Mouse (Mus musculus) macrophage (primary cell): ENCODE measurements around the gene Ankrd10. TPM values are rescaled to one million over a fixed set of nuclear protein-coding genes. Genes with fewer than 3 reads are reported as not detected.

Source experiments
- H3K27ac ChIP-seq: fragments of 350-480 bp; formaldehyde crosslinking; 2 replicates; pipeline ENCODE4 v1.9.0; 2021
- H3K36me3 ChIP-seq: fragments of 350-480 bp; formaldehyde crosslinking; 2 replicates; pipeline ENCODE4 v1.9.0; 2021; ENCODE audit errors: inconsistent target
- H3K4me3 ChIP-seq: fragments of 350-480 bp; formaldehyde crosslinking; 2 replicates; pipeline ENCODE4 v1.9.0; 2021; ENCODE audit errors: inconsistent target
- H3K79me2 ChIP-seq: fragments of 350-480 bp; formaldehyde crosslinking; 2 replicates; pipeline ENCODE4 v1.9.0; 2021; ENCODE audit errors: inconsistent target
- WGBS: methylation state at CpG from one replicate; pipeline ENCODE4 v1.1.7; 2026; ENCODE audit warnings: inconsistent platforms; ENCODE audit not compliant: missing documents; 5-methylcytosine and 5-hydroxymethylcytosine counted together
- polyA plus RNA-seq: library from polyadenylated mRNA; stranded (reverse); fragments of 250-400 nt; gene quantifications from 3 replicates; pipeline ENCODE4 v1.2.4, GENCODE M21; 2018; ENCODE audit warnings: inconsistent platforms

Ankrd10 gene
- polyA plus RNA-seq, 1 experiment from 2014 or later = 4.2 TPM

DNA sequence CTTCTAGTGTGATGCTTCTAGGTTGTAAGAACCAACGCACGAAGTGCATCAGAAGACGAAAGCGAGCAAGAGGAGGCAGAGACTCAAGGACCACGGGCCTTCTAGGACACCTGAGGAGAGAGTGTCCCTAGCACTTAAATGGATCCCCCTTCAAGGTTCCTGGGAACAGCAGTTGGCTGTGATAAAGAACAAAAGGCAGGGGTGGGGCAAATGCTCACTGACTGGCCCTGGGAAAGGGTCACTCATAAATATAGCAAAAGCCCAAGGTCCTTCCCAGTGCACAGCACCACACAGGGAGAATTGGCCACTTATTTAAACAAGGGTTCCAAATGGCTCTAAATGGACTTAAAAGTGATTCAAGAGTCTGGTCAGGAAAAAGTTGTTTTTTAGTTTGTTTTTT, 6.4 kb downstream of the Ankrd10 start:
- Histone ChIP-seq H3K79me2 (peaks cover 59% of the 10 kb centered on the region), H3K27ac (no peak overlapping the region), H3K36me3 (peaks cover 32% of the 10 kb centered on the region; the same call in 1 of the 2 replicates), H3K4me3 (no peak overlapping the region)
- 93% methylated on average over 5 of the region's 5 CpGs for WGBS

- no peak overlapping the region for H3K27ac ChIP-seq
- H3K36me3 ChIP-seq = peaks cover 32% of the 10 kb centered on the region; the same call in 1 of the 2 replicates
- H3K4me3 ChIP-seq = no peak overlapping the region
- H3K79me2 ChIP-seq = peaks cover 53% of the 10 kb centered on the region
- WGBS = 90% methylated on average over 7 of the region's 7 CpGs
Measured at GRCm38 (mm10) chr8:11628506-11629132, 6.9 kb downstream of the Ankrd10 start.

DNA sequence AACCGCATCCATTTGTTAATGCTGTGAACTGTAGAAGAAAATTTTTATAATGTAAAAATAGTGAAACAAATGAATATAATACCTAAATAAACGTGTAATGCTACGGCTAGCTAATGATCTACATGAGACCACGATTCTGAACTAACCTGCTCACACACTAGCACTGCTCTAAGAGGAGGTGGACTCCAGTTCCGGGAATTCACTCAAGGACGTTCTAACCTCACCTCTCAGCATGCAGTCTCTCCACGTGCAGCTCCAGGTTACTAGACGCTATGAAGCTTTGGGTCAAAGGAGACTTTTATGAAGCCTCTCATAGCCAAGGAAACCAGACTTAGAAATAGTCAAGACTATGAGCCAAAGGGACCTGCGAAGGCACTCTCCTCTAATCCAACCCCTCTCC, 7.8 kb downstream of the Ankrd10 start:
- Histone ChIP-seq H3K79me2 (peaks cover 44% of the 10 kb centered on the region), H3K36me3 (peaks cover 32% of the 10 kb centered on the region; the same call in 1 of the 2 replicates), H3K4me3 (no peak overlapping the region), H3K27ac (no peak overlapping the region)
- 95% methylated on average over 9 of the region's 9 CpGs for WGBS

DNA sequence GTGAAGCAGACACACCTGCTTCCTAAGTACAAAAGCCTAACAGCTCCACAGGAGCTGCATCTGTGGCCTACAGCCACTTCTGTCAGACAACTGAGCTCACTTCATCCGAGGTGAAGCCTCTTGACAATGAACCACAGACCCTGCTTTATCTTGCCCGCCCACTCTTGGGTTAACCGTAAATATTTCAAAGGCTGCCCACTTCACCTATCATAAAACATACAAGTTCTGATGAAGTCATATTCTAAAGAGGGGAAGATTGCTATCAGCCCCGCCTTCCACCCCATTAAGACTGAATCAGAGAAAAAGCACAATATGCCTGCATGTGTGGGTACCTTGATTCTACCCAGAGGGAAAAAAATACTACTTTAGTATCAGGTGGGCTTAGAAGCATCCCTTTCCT, 10.5 kb downstream of the Ankrd10 start:
- WGBS = 90% methylated on average over 4 of the region's 4 CpGs
- H3K36me3 ChIP-seq = peaks cover 36% of the 10 kb centered on the region; the same call in 1 of the 2 replicates
- H3K79me2 ChIP-seq = peaks cover 18% of the 10 kb centered on the region
- H3K27ac ChIP-seq = no peak overlapping the region
- no peak overlapping the region for H3K4me3 ChIP-seq

DNA sequence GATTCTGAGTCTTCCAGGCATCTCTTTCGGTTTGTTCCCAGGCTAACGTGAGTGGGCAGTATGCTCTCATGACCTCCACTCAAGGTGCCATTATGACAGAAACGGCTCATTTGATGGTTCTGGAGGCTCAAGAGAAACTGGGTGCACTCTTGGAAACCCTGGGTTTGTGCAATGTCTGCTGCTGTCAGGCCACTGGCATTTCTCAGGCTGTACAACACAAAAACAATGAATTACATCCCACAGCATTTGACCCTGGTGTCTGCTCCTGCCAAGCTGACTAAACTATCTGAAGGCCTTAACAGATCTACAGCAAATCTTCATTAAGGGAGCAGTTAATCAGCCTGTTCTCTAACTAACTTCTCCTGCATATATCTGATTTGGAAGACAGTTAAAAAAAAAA, 16.5 kb downstream of the Ankrd10 start:
- no peaks in the 10 kb centered on the region for H3K79me2 ChIP-seq
- WGBS = 91% methylated on average over 3 of the region's 3 CpGs
- peaks cover 53% of the 10 kb centered on the region for H3K36me3 ChIP-seq

DNA sequence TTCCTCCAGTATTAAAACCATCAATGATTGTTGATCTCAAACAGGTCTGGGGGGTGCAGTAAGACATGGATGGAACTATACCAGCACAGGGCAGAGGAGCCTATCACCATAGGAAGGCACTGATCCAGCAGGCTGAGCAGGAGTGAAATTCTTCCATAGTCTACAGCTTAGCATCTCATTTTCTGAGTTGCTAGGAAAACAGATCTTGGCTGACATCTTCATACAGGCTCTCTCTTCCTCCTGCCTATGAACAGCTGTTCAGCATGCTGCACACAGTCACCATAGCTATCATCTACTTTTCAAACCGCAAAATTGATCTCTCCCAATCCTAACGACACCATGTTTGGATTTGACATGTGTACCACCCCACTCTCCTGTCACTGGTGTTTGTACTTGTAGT, 17.5 kb downstream of the Ankrd10 start:
- H3K36me3 ChIP-seq = peaks cover 59% of the 10 kb centered on the region
- no peak overlapping the region for H3K4me3 ChIP-seq
- WGBS = 89% methylated on average over 2 of the region's 2 CpGs
- H3K79me2 ChIP-seq = no peaks in the 10 kb centered on the region
- H3K27ac ChIP-seq = no peak overlapping the region

More for the DNA sequence above, 16.5 kb downstream of the Ankrd10 start:
- Histone ChIP-seq H3K4me3 (no peak overlapping the region), H3K27ac (no peak overlapping the region)

DNA sequence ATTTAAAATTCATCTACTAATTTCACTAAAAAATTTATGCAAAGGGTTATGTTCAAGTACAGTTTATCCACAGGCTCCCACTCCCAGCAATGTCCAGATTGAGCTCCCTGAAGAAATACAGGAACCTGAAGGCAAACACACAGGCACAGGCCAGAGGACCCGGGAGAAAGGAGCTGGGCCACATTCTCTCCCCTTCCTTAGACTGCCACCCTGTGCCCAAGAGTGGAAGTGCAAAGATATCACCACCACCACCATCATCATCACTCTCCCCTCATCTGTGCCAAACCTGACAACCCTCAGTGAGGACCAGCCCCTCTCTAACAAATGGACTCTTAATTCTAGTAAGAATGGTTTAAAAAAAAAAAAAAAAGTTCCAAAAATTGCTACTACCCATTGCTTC, 19.3 kb downstream of the Ankrd10 start:
- Histone ChIP-seq H3K36me3 (peaks cover 73% of the 10 kb centered on the region), H3K27ac (no peak overlapping the region), H3K79me2 (no peaks in the 10 kb centered on the region), H3K4me3 (no peak overlapping the region)
- WGBS = 13% methylated on average over 1 of the region's 1 CpGs

DNA sequence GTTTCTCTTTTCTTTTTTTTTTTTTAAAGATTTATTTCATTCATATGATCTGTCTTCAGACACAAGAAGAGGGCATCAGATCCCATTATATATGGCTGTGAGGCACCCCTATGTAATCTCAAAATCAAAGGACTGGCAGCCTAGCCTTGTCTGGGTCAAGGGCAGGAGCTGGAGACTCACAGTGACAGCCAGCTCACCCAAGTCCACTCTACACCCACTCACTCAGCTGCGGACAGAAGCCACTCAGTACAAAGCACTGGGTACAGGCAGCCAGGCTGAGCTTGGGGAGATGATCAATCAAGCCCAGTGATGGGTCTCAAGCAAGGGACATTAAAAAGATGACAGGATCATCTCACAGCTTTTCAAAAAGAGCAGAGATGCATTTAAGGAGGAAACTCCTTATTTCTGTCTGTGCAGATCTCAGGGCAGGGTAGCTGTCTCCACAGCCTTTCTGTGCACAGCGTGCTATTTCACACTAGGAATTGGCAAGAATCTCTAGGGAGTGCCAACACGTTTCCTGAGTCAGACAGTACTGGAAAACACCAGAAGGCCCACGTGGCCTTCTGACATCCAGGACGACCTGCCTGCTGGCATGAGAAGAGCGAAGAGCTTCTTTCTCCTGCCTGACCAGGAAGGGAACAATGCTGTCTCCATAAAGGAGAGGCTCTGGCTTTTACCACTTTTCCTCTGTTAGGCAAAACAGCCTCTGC, 21.3 kb downstream of the Ankrd10 start:
- H3K27ac ChIP-seq = no peak overlapping the region
- 94% methylated on average over 6 of the region's 6 CpGs for WGBS
- H3K36me3 ChIP-seq = peaks cover 66% of the 10 kb centered on the region
- H3K79me2 ChIP-seq = no peaks in the 10 kb centered on the region
- no peak overlapping the region for H3K4me3 ChIP-seq

DNA sequence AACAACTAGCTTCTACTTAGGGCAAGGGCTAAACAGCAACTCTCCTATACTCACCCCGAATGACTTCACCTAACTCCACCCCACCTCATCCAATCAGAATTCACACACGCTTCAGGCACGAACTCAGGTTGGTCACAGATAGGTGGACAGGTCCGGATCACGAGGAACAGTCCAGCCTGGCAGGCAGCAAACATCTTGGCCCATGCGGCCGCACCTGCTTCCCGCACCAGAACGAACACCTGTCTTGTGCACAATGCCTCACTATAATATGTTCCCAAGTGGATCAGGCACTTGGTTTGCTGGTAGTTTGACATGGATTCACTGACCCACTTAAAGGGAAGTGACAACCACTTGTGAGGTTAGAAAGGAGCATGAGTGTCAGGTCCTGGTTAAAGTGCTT, 26.7 kb downstream of the Ankrd10 start:
- no peaks in the 10 kb centered on the region for H3K79me2 ChIP-seq
- peaks cover 25% of the 10 kb centered on the region for H3K36me3 ChIP-seq
- H3K4me3 ChIP-seq = no peak overlapping the region
- no peak overlapping the region for H3K27ac ChIP-seq
- 93% methylated on average over 9 of the region's 9 CpGs for WGBS

DNA sequence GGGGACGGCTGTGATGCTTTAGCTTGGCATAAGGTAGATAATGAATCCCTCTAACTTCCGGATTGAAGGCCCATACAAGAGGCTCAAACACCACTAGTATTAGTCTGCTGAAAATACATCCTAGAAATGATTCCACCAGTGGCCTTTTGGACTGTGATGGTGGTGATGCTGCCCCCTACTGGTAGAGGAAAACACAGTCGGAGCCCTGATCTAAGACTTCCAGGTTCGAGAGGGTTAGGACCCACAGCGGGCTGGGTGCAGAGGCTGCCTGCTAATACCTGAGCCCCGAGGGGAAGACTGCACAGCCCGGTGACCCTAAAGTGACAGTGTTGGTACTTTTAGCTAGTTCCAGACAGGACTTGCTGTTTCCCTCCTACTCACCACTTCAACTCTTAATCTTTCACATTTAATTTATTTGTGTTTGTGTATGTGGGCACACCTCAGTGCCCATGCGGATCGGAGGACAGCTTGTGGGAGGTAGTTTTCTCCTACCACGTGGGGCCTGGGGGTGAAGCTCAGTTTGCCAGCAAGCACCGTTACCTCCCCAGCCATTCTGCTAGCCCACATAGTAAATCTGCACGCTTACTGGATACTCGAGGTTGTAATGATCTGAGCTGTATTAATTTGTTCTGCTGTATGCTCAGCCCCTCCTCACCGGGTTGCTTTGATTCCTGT, 33.4 kb downstream of the Ankrd10 start:
- Histone ChIP-seq H3K36me3 (no peaks in the 10 kb centered on the region), H3K4me3 (no peak overlapping the region), H3K79me2 (no peaks in the 10 kb centered on the region), H3K27ac (no peak overlapping the region)
- WGBS = 34% methylated on average over 14 of the region's 14 CpGs

GRCm38 (mm10) chr8:11600301-11600951, 35.1 kb downstream of the Ankrd10 start:
- Histone ChIP-seq H3K4me3 (no peak overlapping the region), H3K27ac (no peak overlapping the region), H3K79me2 (no peaks in the 10 kb centered on the region), H3K36me3 (no peaks in the 10 kb centered on the region)
- WGBS = 42% methylated on average over 5 of the region's 5 CpGs

GRCm38 (mm10) chr8:11593222-11593884, 42.2 kb downstream of the Ankrd10 start:
- no peaks in the 10 kb centered on the region for H3K36me3 ChIP-seq
- no peak overlapping the region for H3K4me3 ChIP-seq
- H3K27ac ChIP-seq = no peak overlapping the region
- H3K79me2 ChIP-seq = no peaks in the 10 kb centered on the region
- WGBS = 82% methylated on average over 12 of the region's 12 CpGs

- WGBS = 8% methylated on average over 13 of the region's 13 CpGs
- no peak overlapping the region for H3K4me3 ChIP-seq
- H3K79me2 ChIP-seq = no peaks in the 10 kb centered on the region
- H3K27ac ChIP-seq = no peak overlapping the region
- no peaks in the 10 kb centered on the region for H3K36me3 ChIP-seq
Measured at GRCm38 (mm10) chr8:11592296-11592695, 43.3 kb downstream of the Ankrd10 start.

- no peaks in the 10 kb centered on the region for H3K36me3 ChIP-seq
- 81% methylated on average over 4 of the region's 4 CpGs for WGBS
- H3K79me2 ChIP-seq = no peaks in the 10 kb centered on the region
- H3K4me3 ChIP-seq = no peak overlapping the region
- H3K27ac ChIP-seq = no peak overlapping the region
Measured at GRCm38 (mm10) chr8:11591837-11592236, 43.7 kb downstream of the Ankrd10 start.
